Mouse (Mus musculus): ENCODE data around the gene Abcf2. TPM values are rescaled to one million over a fixed set of nuclear protein-coding genes. Genes with fewer than 3 reads are reported as not detected.
A peak's percentile ranks its signal among the peaks of the same experiment; 100 is the strongest.
"Not testable (repeated sequence)": the region's sequence is repeated elsewhere in the genome, so short reads cannot be mapped to it uniquely, and the experiment has no call there.

The Abcf2 gene
- polyA plus RNA-seq, 1 experiment from 2014 or later, result 74.4 TPM

DNA sequence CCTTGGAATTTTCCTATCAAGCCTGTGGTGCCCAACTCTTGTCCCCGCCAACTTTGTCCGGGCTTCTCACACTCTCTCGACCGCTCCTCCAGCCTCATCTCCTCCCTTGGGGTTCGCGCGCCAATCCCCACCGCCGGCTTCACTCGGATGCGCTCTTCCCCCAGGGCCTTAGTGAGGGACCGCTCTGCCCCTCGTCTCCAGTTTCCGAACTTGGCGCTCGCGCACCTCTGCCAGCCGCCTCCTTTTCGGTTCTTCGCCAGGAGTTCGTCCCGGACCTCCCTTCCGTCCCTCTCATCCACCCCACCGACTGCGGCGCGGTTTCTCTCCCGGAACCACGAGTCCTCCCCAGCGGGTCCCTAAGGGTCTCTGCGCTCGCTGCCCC, 475 bp downstream of the Abcf2 start:
- H3K9ac ChIP-seq (ENCODE audit: low read depth, low read length), result peak overlapping the region; percentile 71
- under 1% methylated on average over 32 of the region's 32 CpGs for WGBS
- H3K4me3 ChIP-seq (replicated peaks; ENCODE audit: low read depth, low read length), result peak overlapping the region; percentile 60
- H3K36me3 ChIP-seq (ENCODE audit: insufficient read depth, low read length), result peaks cover 22% of the 10 kb centered on the region
- no peaks in the 10 kb centered on the region for H3K27me3 ChIP-seq (ENCODE audit: insufficient read depth, low read length)
- peaks cover 7% of the 10 kb centered on the region; the same call in 1 of the 2 replicates for H3K4me1 ChIP-seq (replicated peaks; ENCODE audit: insufficient read depth, low read length)
- DNase-seq (ENCODE audit: low spot score) (peak; percentile 54), ATAC-seq (replicated peaks; ENCODE audit: low FRiP score, low read depth) (peak; percentile 30)
- TF ChIP-seq CTCF (IDR thresholded peaks at IDR 0.05; ENCODE audit: low read depth), result no peak
- H3K9me3 ChIP-seq (replicated peaks; ENCODE audit: low read length), result no peaks in the 10 kb centered on the region
- peak overlapping the region; percentile 74 for H3K27ac ChIP-seq
- H3K4me2 ChIP-seq (ENCODE audit: low read length), result peak overlapping the region; percentile 69

DNA sequence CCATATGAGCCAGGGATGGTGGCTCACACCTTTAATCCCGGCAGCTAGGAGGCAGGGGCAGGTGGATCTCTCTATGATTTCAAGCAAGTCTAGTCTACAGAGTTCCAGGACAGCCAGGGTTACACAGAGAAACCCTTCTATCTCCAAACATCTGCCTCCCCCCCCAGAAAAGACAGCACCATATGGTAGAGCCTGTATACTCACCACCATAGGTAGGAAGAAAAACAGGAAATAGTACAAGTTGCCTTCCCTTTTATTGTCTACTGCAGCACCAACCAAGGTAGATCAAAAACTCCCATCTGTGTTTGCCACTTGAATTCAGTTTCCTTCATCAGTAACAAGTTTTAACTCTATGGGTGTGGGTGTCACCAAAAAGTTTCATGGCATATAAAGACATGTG, 1.3 kb downstream of the Abcf2 start:
- H3K4me2 ChIP-seq (ENCODE audit: low read length), result peak overlapping the region; percentile 69; the same call in 1 of the 2 replicates
- no peak for DNase-seq (ENCODE audit: low spot score)
- no peaks in the 10 kb centered on the region for H3K27me3 ChIP-seq (ENCODE audit: insufficient read depth, low read length)
- H3K9me3 ChIP-seq (replicated peaks; ENCODE audit: low read length), result no peaks in the 10 kb centered on the region
- ATAC-seq (replicated peaks; ENCODE audit: low FRiP score, low read depth), result no peak
- no peak overlapping the region for H3K27ac ChIP-seq
- H3K9ac ChIP-seq (ENCODE audit: low read depth, low read length), result peak overlapping the region; percentile 71; the same call in 1 of the 2 replicates
- H3K4me1 ChIP-seq (replicated peaks; ENCODE audit: insufficient read depth, low read length), result peaks cover 7% of the 10 kb centered on the region; the same call in 1 of the 2 replicates
- WGBS, result 77% methylated on average over 1 of the region's 1 CpGs
- no peak for TF ChIP-seq CTCF (IDR thresholded peaks at IDR 0.05; ENCODE audit: low read depth)
- peak overlapping the region; percentile 60; the same call in 1 of the 2 replicates for H3K4me3 ChIP-seq (replicated peaks; ENCODE audit: low read depth, low read length)
- peaks cover 29% of the 10 kb centered on the region for H3K36me3 ChIP-seq (ENCODE audit: insufficient read depth, low read length)

GRCm38 (mm10) chr5:24556709-24557108, 20.6 kb downstream of the Abcf2 start, which contains the start of gene 4931409K22Rik:
Gene 4931409K22Rik (minus strand): TSS chr5:24556809.
- H3K9me3 ChIP-seq (replicated peaks; ENCODE audit: low read length), result no peaks in the 10 kb centered on the region
- H3K4me1 ChIP-seq (replicated peaks; ENCODE audit: insufficient read depth, low read length), result no peaks in the 10 kb centered on the region; the same call in 1 of the 2 replicates
- WGBS, result 65% methylated on average over 2 of the region's 2 CpGs

DNA sequence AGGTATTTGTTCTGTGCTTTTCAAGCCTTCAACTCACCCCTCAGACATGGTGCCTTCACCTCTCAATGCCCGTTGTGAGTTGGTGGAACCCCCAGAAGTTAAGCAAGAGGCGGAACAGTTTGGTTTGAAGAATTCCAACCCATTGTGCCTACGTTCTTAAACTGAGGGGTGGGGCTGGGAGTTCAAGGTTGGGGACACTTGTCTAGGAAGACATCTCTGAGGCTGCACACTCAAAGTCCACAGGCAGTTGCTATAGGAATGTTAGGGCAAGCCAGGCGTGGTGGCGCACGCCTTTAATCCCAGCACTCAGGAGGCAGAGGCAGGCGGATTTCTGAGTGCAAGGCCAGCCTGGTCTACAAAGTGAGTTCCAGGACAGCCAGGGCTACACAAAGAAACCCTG, 21.9 kb downstream of the Abcf2 start:
- DNase-seq (ENCODE audit: low spot score); H3K9me3 ChIP-seq (replicated peaks; ENCODE audit: low read length); H3K9ac ChIP-seq (ENCODE audit: low read depth, low read length); H3K4me2 ChIP-seq (ENCODE audit: low read length); ATAC-seq (replicated peaks; ENCODE audit: low FRiP score, low read depth); H3K36me3 ChIP-seq (ENCODE audit: insufficient read depth, low read length); H3K27ac ChIP-seq; H3K4me1 ChIP-seq (replicated peaks; ENCODE audit: insufficient read depth, low read length); H3K27me3 ChIP-seq (ENCODE audit: insufficient read depth, low read length); H3K4me3 ChIP-seq (replicated peaks; ENCODE audit: low read depth, low read length): not testable (repeated sequence)
- WGBS, result 94% methylated on average over 7 of the region's 7 CpGs

More at GRCm38 (mm10) chr5:24556709-24557108, 20.6 kb downstream of the Abcf2 start, which contains the start of gene 4931409K22Rik:
- H3K36me3 ChIP-seq (ENCODE audit: insufficient read depth, low read length), result no peaks in the 10 kb centered on the region
- H3K27me3 ChIP-seq (ENCODE audit: insufficient read depth, low read length), result no peaks in the 10 kb centered on the region
- no peak for TF ChIP-seq CTCF (IDR thresholded peaks at IDR 0.05; ENCODE audit: low read depth)
- H3K4me3 ChIP-seq (replicated peaks; ENCODE audit: low read depth, low read length), result no peak within 1 kb of the TSS
- H3K4me2 ChIP-seq (ENCODE audit: low read length), result no peak within 1 kb of the TSS
- no peak within 1 kb of the TSS for H3K9ac ChIP-seq (ENCODE audit: low read depth, low read length)
- ATAC-seq (replicated peaks; ENCODE audit: low FRiP score, low read depth), result no peak
- no peak for DNase-seq (ENCODE audit: low spot score)
- H3K27ac ChIP-seq, result no peak within 1 kb of the TSS

DNA sequence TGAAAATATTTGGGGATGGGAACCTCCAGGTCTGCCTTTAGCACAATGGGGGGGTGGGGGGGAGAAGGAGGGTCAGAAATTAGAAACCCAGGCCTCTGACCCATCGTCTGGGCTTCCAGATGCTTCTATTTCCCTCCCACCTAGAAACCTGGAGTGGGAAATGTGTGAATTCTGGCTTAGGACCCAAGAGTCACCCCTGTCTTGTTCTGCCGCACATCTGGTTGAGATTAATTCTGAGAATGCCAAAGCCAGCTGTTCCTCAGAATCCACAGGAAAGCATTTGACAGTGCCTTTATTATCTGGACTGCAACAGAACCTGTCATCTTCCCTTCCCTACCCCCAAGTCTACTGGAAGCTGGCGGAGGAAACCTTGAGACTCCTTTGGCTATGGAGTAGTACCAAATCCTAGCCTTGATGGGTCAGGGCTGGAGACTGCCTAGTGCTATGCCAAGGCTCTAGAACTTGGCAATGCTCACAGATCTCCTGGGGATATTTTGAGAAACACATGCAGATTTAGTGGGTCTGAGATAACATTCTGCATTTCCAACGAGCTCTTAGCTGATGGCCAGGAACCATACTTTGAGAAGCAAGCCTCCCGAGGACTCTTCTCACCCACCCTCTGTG, 23.5 kb downstream of the Abcf2 start:
- peaks cover 6% of the 10 kb centered on the region; the same call in 1 of the 2 replicates for H3K4me1 ChIP-seq (replicated peaks; ENCODE audit: insufficient read depth, low read length)
- 61% methylated on average over 5 of the region's 5 CpGs for WGBS
- no peaks in the 10 kb centered on the region for H3K9me3 ChIP-seq (replicated peaks; ENCODE audit: low read length)
- no peaks in the 10 kb centered on the region for H3K27me3 ChIP-seq (ENCODE audit: insufficient read depth, low read length)
- no peak overlapping the region for H3K27ac ChIP-seq
- no peak for ATAC-seq (replicated peaks; ENCODE audit: low FRiP score, low read depth)
- no peak for DNase-seq (ENCODE audit: low spot score)
- TF ChIP-seq CTCF (IDR thresholded peaks at IDR 0.05; ENCODE audit: low read depth), result no peak
- H3K9ac ChIP-seq (ENCODE audit: low read depth, low read length), result no peak overlapping the region
- no peak overlapping the region for H3K4me2 ChIP-seq (ENCODE audit: low read length)
- no peaks in the 10 kb centered on the region for H3K36me3 ChIP-seq (ENCODE audit: insufficient read depth, low read length)
- H3K4me3 ChIP-seq (replicated peaks; ENCODE audit: low read depth, low read length), result no peak overlapping the region

- TF ChIP-seq CTCF (IDR thresholded peaks at IDR 0.05; ENCODE audit: low read depth), result no peak
- Histone ChIP-seq H3K27me3 (ENCODE audit: insufficient read depth, low read length) (no peaks in the 10 kb centered on the region), H3K36me3 (ENCODE audit: insufficient read depth, low read length) (no peaks in the 10 kb centered on the region), H3K4me1 (replicated peaks; ENCODE audit: insufficient read depth, low read length) (peaks cover 6% of the 10 kb centered on the region; the same call in 1 of the 2 replicates), H3K27ac (no peak overlapping the region), H3K4me3 (replicated peaks; ENCODE audit: low read depth, low read length) (no peak overlapping the region), H3K9me3 (replicated peaks; ENCODE audit: low read length) (no peaks in the 10 kb centered on the region), H3K4me2 (ENCODE audit: low read length) (peak overlapping the region; percentile 46), H3K9ac (ENCODE audit: low read depth, low read length) (peak overlapping the region; percentile 36)
- ATAC-seq (replicated peaks; ENCODE audit: low FRiP score, low read depth) (peak; percentile 33), DNase-seq (ENCODE audit: low spot score) (no peak)
- 34% methylated on average over 2 of the region's 2 CpGs for WGBS
Measured at GRCm38 (mm10) chr5:24551317-24551688, 26.0 kb downstream of the Abcf2 start.

Measured in kidney, postnatal 0 days (tissue).